Mouse (Mus musculus) kidney, postnatal 10 days (tissue): Measurements from ENCODE around the gene Ergic1.

Experiments used
- DNase-seq: peaks from one replicate; pipeline ENCODE4 v3.0.0; 2021; ENCODE audit warnings: mixed read lengths

Gene Ergic1

DNA sequence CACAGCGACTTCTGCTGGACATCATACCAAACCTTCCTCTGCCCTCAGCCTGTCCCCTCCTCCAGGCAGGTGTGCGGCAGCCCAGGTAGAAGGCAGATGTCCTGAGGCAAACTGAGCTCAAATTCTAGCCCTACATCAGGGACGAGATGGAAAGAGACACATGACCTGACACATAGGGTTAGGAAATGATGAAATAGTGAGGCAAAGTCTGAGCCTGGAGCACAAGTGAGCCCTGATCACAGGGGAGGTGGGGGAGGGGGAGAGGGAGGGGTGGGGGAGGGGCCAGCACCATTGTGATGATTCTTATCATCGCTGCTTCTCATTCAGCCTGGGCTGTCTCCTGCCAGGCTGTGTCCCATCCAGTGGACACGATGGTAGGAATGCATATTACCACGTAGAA lies 40.6 kb downstream of the Ergic1 start:
- DNase-seq: no peak

DNA sequence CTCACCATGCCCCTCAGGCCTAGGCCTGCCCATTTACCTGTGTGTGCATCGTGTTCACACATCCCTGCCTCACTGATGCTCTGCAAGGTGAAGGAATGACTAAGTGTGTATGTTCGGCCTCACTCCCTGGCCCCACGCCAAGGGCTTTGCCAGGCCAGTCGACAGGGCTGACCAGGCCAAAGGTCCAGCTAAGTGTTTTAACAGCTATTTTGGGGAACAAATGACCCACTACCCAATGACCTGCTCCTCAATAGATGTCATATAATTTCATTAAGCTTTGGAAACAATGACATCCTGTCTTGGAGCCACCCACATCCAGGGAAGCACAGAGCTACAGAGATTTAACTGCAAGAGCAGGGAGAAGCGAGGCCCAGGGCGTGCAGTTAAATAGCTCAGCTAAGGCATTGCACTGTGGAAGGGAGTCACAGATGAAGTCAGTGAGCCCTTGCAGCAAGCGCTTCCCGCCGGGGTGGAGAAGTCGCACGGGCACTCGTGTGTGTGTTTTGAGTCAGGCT lies 41.1 kb downstream of the Ergic1 start:
- DNase-seq: peak; percentile 82

DNA sequence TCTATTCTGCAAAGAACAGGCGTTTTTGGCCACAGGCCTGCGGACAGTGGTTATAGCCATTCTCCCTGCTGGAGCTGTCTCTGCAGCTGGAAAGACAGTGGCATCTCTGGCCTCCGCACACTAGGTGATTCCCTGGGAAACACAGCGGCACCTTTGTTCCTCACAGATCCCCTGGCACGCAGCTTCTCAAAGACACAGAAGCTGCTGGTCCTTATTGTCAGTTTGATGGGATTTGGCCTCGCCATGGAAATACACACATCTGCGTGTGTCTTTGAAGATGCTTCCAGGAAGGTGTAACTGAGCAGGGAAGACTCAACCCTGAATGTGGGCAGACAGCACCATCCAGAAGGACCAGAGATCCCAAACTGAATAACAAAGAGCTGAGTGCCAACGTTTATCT lies 42.0 kb downstream of the Ergic1 start:
- DNase-seq: no peak

DNA sequence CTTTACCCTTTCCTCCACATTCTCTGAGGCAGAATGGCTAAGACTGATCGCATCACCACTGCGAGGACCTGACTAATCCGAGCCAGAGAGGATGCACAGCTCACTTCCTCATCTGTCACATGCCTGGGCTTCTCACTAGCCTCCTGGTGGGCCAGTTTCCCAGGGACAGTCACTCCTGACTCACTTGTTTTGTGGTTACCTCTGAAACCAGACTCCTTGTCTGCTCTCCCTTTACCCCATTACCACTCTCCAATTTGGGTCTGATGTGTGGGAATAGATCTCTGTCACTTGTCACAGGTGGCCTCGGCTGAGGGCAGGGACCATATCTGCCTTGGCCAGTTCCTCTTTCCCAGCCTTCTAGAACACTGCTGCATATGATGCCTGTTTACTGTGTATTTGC lies 44.3 kb downstream of the Ergic1 start:
- no peak for DNase-seq

DNA sequence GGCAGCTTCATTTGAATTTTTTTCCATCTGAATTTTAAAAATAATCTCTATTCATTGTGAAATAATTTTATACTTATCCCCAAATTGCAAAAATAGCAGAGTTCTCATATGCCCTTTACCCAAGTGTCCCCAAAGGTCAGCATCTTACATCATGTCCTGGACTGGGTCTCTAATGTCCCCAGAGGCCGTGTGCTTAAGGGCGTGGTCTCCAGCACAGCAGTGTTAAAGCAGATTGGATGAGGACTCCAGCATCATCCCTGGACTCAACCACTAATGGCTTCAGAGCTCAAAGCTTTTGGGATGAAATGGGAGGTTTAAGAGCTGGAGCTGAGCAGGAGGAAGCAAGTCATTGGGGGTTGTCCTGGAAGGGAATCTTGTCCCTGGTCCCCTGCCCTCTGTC lies 45.2 kb downstream of the Ergic1 start:
- no peak for DNase-seq

DNA sequence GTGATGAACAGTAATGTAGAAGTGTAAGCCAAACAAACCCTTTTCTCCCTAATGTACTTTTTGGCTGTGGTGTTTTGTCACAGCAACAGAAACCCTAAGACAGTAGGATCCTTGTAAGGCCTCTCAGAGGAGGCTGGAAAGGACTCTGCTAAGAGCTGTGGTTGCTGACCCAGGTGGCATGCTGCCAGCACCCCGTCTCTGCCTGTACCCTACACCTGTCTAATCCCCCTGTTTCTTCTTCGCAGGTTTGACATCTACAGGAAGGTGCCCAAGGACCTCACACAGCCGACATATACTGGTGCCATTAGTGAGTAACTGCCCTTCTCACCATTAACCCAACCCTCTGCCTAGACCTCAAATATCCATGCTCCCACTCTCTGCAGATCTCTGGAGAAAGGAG lies 47.1 kb downstream of the Ergic1 start:
- no peak for DNase-seq

DNA sequence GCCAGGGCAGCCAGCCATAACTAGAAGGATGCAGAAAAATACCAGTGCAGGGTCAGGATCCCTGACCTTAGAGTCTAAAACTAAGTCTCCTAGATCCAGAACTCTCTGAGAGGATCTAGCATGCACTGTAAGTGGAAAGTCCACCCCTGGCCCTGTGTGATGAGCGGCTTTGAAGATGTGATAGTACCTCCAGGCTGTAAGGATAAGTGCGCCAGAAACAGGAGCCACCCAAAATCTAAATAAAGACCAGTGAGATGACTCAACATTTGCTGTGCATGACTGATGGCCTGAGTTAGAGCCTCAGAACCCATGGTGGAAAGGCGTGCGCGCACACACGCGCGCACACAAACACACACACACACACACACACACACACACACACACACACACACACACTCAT lies 47.6 kb downstream of the Ergic1 start:
- DNase-seq: no peak

DNA sequence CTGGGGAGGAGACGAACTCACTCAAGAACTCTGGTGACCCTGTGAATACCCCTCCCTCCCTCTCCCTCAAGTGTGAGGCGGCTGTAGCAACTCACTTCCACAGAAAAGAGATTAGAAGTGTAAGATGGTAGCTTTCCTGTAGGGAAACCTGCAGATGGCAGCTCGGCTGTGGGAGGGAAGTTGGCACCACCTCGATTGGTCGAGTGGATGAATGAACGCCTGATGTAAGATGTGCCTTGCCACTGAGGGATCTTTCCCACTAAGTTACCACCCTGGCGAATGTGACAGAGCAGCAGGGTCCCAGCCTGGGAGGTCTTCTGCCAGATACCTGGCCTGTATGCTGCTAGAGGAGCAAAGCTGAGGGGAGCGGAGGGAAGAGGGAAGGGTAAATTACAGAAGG lies 48.5 kb downstream of the Ergic1 start:
- DNase-seq: no peak

DNA sequence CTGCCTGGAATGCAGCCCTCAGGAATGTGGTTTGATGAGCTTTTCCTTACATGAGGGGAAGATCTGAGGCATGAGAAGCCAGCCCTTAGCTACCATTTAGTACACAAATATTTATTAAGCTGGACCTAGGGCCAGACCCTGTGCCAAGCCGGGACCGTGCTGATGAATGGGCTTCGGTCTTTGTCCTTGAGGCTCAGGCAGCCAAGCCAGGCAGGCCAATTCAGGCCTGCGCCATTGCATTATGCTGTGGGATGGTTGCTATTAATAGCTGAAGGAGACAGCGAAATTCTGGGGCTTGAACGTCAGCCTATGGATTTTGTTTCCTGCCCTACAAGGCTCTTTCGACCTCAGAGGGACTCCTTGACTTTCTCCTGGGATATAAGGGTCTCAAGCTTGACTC lies 50.0 kb downstream of the Ergic1 start:
- no peak for DNase-seq

DNA sequence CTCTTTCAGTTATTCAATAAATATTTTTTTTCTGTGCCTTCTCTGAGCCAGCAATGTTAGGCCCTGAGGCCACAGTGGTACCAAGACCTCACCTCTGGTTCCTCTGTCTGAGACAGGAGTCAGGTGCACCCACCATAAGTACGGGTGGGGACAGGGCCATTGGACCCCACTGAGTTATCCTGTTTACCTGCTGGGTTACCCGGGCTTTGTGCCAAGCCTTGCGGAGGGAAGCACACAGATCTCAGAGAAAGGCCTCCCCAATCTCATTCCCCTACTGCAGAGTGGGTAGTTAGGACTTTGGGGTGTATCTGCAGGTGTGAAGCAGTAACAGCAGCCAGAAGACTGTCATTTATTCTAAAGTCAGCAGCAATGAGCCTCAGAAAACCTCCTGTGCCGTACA lies 50.6 kb downstream of the Ergic1 start:
- no peak for DNase-seq

DNA sequence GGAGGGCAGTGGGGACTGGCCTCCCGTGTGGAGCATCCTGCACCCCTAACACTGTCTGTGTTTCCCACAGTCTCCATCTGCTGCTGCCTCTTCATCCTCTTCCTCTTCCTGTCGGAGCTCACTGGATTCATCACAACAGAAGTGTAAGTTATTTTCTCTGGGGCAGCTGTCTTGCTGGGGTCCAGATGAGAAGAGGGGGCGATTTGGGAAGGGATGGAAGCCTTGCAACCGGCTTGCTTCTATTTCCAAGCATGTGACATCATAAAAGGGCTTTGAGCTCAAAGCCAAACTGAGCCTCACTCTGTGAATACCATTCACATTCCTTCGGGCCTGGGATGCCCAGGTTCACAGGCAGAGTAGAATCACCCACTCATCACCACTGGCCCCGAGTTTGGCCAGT lies 53.0 kb downstream of the Ergic1 start:
- DNase-seq: no peak

DNA sequence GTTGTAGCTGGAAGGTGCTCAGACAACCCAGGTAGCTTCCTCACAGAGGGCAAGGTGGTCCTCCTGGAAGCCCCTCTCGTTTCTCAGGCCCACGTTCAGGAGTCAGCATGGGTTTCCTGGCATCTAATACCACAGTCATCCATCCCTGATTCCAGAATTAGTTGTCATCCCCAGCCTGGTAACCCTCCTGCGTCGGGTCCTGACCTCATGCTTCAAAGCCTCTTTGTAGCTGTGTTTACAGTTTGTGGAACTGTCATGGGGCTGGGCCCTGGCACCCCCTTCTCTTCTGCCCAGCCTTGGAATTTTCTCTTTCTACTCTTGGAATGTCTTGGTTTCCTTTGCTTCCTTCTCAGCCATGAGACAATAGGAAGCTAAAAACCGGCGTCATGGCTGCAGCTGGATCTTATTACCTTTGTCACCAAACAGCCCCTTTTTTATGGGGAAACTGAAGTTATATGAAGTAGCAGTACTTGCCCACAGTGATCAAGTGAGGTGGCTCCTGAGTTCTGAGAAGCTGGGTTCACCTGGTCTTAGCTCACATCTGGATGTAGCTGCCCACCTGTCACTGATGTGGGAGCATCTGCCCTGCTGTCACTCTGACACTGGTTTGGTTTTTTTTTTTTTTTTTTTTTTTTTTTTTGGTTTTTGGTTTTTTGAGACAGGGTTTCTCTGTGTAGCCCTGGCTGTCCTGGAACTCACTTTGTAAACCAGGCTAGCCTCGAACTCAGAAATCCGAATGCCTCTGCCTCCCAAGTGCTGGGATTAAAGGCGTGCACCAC lies 53.6 kb downstream of the Ergic1 start:
- DNase-seq: no peak

DNA sequence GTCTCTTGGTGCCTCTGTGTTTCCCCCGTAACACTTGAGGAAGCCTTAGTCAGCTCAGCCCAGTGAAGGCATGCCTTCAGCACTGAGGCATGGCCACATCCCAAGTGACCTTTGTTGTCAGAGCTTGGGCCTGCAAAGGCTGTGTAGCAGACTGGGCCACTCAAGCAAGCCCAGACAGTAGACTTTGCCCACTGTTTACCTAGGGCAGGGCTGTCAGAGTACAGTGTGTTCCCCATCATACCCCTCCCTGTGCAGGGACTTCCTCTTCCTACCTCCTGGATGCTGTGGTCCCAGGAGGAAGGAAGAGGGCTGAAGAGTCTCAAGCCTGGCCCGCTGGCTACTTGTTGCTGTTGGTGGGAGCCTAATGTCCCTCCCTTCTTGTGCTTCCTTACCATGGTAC lies 55.4 kb downstream of the Ergic1 start:
- peak; percentile 77 for DNase-seq

DNA sequence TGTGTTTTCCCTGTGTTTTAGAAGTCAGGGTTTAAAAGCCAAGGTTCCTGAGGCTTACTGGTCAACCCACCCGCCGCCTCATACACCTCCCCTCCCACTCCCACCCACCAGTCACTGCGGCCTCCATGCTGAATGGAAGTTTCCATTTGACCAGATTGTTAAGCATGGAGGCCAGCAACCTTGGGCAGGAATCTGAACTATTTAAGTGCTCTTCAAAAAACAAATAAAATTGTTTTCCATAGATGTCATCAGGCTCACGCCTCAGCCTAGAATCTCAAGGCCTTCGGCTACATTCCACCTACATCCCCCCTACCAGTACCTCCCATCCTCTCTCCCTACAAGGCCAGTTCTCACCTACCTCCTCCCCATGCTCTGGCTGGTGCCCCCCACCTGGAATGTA lies 57.2 kb downstream of the Ergic1 start:
- DNase-seq: no peak

DNA sequence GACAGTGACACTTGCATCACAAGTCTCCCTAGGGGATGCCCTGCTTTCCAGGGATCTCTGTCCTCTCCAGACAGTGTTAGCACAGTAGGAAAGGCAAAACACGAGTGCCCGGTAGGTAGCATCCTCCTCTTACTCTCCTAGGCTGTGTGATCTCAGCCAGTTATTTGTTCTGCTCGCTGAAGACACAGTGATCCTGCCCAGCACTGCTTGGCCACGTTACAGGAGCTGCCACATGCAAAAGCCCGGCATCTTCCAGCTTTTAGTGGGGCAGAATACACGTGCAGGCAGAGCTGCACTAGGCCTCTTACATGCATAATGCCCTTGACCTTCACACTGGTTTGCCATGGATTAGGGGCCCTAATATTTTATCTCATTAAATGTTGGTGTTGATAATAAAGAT lies 58.3 kb downstream of the Ergic1 start:
- no peak for DNase-seq

DNA sequence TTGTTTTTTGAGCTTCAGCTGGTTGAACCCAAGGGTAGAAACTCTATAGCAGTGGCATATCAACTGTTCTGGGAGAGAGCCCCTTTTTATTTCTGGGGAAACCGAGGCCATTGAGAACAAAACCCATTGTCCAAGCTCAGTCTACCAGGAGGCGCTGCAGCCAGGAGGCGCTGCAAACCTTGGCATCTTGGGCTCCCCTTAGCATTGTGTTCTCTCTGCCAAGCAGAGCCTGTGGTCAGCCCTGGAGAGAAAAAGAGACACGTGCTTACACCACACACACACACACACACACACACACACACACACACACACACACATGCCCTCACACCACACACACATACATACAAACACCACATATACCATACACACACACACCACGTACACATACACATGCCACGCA lies 59.0 kb downstream of the Ergic1 start:
- DNase-seq: no peak

DNA sequence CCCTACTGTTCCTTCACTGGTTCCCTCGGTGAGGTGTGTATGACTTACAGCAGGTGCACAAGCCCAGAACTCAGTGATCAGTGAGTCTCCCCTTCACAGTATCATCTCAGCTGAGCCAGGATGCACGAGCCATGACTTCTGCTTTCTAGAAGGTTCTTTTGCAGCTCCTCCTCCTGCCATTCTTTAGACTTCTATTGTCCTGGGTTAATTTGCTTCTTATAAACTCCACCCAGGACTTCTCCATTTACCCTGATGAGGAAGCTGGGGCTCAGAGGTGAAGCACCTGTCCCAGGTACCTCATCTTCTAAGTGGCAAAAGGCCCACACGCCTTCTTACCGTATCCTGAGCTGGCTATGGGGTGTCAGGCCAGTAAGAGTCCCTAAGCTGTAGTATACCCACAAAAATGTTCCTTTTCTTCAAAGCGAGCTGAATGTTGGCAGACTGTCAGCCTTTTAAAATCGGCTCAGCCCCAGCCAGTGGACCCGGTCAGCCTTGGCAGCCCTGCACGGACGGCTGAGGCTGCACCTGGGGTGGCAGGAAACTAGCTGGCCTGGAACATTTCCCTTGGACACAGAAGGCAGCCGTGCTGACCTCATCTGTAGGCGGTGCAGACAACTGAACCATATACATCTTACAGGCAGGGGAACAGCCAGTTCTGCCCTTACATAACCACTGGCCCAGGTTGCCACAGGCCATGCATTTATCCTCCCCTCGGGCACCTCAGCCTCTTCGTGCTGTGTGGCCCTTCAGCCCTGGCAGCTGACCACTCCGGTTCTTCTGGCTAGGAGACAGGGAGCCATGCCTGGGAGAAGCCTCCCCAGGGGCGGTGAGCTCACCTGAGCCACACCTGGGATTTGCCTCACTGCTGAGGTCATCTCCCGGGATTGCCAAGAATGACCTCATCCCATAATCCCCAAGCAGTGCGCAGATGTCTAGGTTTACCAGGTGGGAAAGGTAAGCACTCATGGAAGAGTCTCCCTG lies 59.8 kb downstream of the Ergic1 start:
- peak; percentile 87 for DNase-seq

DNA sequence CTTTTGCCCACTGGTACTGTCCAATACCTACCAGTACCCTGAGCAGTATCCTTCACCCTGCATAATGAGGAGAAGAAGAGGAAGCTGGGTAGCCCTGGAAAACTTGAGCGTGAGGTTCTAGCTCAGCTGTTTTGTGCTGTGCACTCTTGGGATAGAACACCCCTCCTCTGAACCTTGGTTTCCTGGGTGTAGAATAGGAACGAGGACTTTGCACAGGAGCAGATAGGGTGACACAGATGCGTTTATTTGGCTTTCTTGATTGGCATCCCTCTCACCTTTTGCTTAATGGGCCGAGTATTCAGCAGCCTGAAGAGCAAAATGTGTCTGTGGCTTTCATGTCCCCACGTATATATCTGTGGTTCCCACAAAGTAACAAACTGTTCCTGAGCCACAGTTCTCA lies 60.6 kb downstream of the Ergic1 start:
- no peak for DNase-seq

DNA sequence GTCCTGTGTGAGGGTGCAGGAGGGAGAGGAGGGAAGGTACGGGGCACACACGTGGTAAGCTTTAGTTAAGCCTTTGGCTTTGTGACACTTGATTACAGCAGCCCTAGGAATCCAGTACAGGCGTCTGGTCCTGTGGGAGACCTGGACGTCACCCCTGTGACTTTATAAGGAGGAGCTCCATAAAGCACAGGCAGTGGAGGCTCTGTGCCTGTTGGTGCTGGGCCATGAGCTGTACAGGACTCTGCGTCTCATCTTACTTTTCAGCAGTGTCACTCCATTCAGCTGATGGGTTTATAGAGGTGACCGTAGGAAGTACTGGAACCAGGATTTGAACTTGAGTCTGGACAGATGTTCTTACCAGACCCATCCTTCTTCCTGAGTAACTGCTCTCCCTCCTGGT lies 62.7 kb downstream of the Ergic1 start:
- no peak for DNase-seq

DNA sequence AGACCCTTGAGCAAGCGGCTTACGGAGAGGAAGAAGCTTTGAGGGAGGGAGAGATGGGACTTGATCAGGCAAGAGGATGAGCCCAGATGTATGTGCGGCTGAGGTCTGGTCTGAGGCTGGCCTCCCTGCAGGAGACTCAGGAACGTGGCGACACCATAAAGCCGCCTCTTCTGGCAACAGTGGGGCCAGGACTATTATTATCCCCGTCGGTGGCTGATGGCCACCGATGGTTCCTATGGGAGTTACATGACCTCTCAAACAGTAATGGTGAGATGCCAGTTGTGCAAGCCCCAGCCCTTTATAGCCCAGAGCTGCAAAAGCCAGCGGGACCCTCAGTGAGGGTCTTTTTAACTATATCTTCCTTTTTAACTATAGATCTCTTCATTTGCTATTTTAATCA lies 63.7 kb downstream of the Ergic1 start:
- no peak for DNase-seq

DNA sequence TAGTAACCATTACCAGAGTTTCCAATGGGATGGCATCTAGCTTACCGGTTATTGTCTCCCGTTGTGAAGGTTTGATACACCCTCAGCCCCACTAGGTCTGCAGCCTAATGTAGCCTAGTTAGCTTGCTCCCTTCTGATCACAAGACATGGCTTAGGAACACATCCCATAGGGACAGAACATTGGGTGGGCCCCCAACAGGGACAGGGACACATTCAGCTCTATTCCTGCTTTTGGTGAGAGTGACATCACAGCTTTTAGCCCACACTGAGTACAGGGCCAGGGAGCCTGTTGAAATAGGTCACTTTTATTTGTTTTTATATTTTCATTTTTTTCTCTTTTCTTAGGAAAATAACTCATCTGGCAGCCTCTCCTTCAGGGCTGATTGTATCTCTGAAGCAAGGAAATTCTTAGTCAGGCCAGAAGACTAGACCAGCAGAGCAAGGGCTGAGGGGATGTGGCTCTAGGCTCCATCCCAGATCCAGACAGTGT lies 64.3 kb downstream of the Ergic1 start:
- DNase-seq: no peak

DNA sequence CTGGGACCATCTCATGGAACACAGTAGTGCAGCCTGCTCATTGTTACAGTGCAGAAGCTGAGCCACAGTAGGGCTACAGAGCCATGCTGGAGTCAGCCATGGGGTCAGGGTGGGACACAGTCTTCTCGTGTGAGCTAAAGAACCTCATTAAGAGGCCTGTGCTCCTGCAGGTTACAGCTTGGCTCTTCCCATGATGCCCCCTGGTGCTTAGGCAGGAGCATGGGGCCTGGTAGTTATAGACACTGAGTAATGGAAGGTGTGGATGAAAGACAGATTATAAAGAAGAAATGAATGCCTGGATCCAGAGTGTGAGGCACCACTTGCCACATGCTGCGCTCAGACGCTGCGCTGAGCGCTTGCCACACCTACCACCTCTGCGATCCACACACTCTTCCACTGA lies 67.2 kb downstream of the Ergic1 start:
- DNase-seq: no peak

DNA sequence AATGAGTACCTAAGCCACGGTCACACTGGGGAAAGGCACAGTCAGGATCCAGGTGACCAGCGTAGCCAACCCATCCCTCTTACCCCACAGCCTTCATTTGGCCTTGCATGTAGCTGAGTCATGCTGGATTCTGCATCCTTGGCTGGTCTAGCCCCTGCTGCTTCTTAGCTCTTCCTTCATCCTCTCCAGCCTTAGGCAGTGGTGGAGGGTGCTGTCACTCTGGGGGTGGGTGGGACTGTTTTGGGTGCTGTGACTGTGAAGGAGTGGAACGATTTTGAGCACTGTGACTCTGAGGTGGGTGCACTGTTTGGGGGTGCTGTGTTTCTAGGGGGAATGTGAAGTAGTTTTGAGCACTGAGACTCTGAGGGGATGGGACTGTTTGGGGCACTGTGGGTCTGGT lies 67.6 kb downstream of the Ergic1 start:
- DNase-seq: no peak

DNA sequence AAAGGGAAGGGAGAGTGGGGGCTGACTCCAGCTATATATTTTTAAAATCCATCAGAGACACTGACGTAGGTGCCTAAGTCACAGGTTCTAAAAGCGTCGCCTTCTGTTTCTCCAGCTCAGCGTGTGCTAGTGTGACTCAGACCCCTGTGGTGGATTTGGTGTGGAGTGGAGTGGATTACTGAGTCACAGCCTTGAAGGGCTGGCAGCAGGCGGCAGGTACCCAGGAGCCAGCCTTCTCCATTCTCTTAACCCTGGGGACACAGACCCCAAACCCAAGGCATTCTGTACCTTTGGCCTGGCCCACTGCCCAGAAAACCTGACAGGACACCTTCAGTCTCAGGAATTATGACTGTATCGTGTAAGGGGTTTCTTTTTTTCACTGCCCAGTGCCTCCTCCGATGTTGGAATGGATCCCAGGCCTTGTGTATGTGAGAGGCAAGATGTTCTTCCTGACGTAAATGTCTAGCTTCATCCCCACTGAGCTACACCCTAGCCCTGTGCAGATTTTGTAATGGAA lies 70.6 kb downstream of the Ergic1 start:
- DNase-seq: no peak
